Mouse (Mus musculus) small intestine, adult 2 months (tissue): Measurements from ENCODE around the gene Plxnb1. TPM values are rescaled to one million over a fixed set of nuclear protein-coding genes. Genes with fewer than 3 reads are reported as not detected.

Source experiments
- H3K27ac ChIP-seq: fragments of 200-500 bp; 2 replicates; pipeline ENCODE4 v1.5.1; 2012; ENCODE audit warnings: low read depth, low read length, control low read depth, inconsistent platforms; ENCODE audit not compliant: insufficient read depth
- H3K27me3 ChIP-seq: fragments of 200-500 bp; 2 replicates; pipeline ENCODE4 v1.6.1; 2012; ENCODE audit warnings: mild to moderate bottlenecking, moderate library complexity, low read length, inconsistent platforms; ENCODE audit not compliant: control insufficient read depth, insufficient read depth
- H3K36me3 ChIP-seq: fragments of 200-500 bp; 2 replicates; pipeline ENCODE4 v1.6.1; 2012; ENCODE audit warnings: mild to moderate bottlenecking, low read length, control low read depth, inconsistent platforms; ENCODE audit not compliant: control insufficient read depth, insufficient read depth
- H3K4me1 ChIP-seq: fragments of 200-500 bp; 2 replicates; pipeline ENCODE4 v1.6.1; 2012; ENCODE audit warnings: low read length, inconsistent platforms, mixed read lengths; ENCODE audit not compliant: control insufficient read depth, insufficient read depth, insufficient read length
- H3K4me3 ChIP-seq: fragments of 200-500 bp; 2 replicates; pipeline ENCODE4 v1.5.1; 2012; ENCODE audit warnings: low read depth, mild to moderate bottlenecking, control low read depth, inconsistent platforms, low read length, moderate library complexity
- CTCF ChIP-seq: fragments of 200-500 bp; IDR thresholded peaks from 2 replicates; pipeline ENCODE4 v1.5.1; 2012; ENCODE audit warnings: low read depth, mild to moderate bottlenecking, control low read depth, inconsistent platforms, low read length, moderate library complexity, mixed read lengths; ENCODE audit not compliant: insufficient replicate concordance, insufficient read length; ENCODE audit errors: extremely low read depth
- POLR2A ChIP-seq: fragments of 200-500 bp; IDR thresholded peaks from 2 replicates; pipeline ENCODE4 v1.6.1; 2012; ENCODE audit warnings: low read depth, mild to moderate bottlenecking, control low read depth, inconsistent platforms, low read length, moderate library complexity
- WGBS: fragments of 180-500 bp; shearing (Covaris S2); methylation state at CpG from one replicate; pipeline ENCODE4 v1.1.7; 2018; 5-methylcytosine and 5-hydroxymethylcytosine counted together
- polyA plus RNA-seq: library from polyadenylated mRNA; depleted of rRNA; stranded (reverse); fragments of >200 nt; gene quantifications from 2 replicates; pipeline ENCODE4 v1.2.3, GENCODE M21; 2012

Gene Plxnb1
- polyA plus RNA-seq, 1 experiment: 2.6 TPM

DNA sequence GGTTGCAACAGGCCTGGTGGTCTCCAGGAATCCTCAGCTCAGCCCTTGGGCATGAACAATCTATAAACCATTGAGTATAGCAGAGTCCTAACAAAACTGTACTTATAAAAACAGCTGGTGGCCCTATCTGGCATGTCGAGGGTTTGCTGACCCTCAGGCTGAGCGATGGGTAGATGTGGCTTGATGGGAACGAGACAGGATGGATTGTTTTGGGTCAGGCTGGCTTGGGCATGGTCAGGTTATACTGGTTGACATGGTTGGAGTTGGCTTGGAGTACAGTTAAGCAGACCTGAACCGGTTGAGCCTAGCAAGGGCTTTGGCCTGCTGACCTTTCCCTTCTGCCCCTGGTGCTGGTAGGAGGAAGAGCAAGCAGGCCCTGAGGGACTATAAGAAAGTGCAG is 15.9 kb downstream of the Plxnb1 start:
- Histone ChIP-seq H3K27me3 (no peaks in the 10 kb centered on the region), H3K36me3 (peaks cover 2% of the 10 kb centered on the region; the same call in 1 of the 2 replicates), H3K4me3 (no peak overlapping the region), H3K27ac (no peak overlapping the region), H3K4me1 (no peaks in the 10 kb centered on the region)
- TF ChIP-seq POLR2A (no peak), CTCF (no peak)
- WGBS: 86% methylated on average over 4 of the region's 4 CpGs

DNA sequence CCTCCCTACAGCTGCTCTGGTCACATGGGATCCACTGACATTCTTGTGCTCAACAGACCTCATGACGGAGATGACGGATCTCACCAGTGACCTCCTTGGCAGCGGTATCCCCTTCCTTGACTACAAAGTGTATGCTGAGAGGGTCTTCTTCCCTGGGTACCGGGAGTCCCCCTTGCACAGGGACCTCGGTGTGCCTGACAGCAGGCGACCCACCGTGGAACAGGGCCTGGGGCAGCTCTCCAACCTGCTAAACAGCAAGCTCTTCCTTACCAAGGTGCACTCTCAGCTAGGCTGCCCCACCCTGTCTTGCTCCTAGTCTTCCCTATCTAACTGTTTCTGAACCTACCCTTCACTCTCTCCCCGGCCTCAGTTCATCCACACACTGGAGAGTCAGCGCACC is 16.4 kb downstream of the Plxnb1 start:
- Histone ChIP-seq H3K27ac (no peak overlapping the region), H3K4me1 (no peaks in the 10 kb centered on the region), H3K27me3 (no peaks in the 10 kb centered on the region), H3K4me3 (no peak overlapping the region), H3K36me3 (peaks cover 2% of the 10 kb centered on the region; the same call in 1 of the 2 replicates)
- TF ChIP-seq POLR2A: no peak
- TF ChIP-seq CTCF: no peak
- 91% methylated on average over 9 of the region's 9 CpGs for WGBS

DNA sequence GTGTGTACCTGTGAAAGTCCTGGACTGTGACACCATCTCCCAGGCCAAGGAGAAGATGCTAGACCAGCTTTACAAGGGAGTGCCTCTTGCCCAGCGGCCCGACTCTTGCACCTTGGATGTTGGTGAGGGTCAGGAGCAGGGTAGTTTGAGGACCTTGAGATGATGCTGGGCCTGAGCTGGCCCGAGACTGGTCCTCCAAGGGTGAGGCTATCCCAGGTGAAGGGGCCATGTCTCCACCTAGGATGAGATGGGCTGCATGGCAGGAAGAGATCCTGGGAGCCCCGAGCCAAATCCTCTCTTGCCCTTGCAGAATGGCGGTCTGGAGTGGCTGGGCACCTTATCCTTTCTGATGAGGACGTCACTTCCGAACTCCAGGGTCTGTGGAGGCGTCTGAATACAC is 18.1 kb downstream of the Plxnb1 start:
- WGBS: 92% methylated on average over 8 of the region's 8 CpGs
- no peak for TF ChIP-seq CTCF
- TF ChIP-seq POLR2A: no peak
- no peak overlapping the region for H3K27ac ChIP-seq
- H3K27me3 ChIP-seq: no peaks in the 10 kb centered on the region
- no peaks in the 10 kb centered on the region for H3K4me1 ChIP-seq
- H3K4me3 ChIP-seq: no peak overlapping the region
- H3K36me3 ChIP-seq: peaks cover 2% of the 10 kb centered on the region; the same call in 1 of the 2 replicates

DNA sequence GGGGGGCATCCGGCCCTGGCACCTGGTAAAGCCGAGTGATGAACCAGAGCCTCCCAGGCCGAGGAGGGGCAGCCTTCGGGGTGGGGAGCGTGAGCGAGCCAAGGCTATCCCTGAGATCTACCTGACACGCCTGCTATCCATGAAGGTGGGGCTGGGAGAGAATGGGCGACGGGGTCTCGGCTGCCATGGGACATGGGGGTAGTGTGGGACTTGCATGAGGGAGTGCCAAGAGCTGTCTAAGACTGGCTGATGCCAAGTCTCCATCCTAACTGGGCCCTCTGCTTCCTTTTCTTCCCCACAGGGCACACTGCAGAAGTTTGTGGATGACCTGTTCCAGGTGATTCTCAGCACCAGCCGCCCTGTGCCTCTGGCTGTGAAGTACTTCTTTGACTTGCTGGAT is 19.1 kb downstream of the Plxnb1 start:
- no peak for TF ChIP-seq POLR2A
- no peak for TF ChIP-seq CTCF
- Histone ChIP-seq H3K27me3 (no peaks in the 10 kb centered on the region), H3K4me3 (no peak overlapping the region), H3K36me3 (peaks cover 2% of the 10 kb centered on the region; the same call in 1 of the 2 replicates), H3K4me1 (no peaks in the 10 kb centered on the region), H3K27ac (no peak overlapping the region)
- WGBS: 91% methylated on average over 11 of the region's 11 CpGs

DNA sequence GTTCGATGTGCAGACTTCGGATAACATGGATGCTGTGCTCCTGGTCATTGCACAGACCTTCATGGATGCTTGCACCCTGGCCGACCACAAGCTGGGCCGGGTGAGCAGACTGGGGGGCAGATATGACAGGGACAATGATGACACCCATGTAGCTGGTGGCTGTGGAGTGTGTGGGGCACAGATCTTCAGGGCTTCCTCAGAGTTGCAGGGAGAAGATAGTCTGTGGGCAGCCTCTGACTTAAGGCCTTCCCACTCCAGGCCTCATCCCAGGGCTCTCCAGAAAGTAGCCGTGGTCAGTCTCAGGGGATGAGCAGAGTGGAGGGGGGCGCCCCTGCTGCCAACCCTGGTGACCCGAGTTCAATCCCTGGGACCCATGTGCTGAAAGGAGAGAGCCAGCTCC is 19.7 kb downstream of the Plxnb1 start:
- Histone ChIP-seq H3K27ac (no peak overlapping the region), H3K27me3 (no peaks in the 10 kb centered on the region), H3K4me1 (peaks cover 2% of the 10 kb centered on the region), H3K4me3 (no peak overlapping the region), H3K36me3 (peaks cover 2% of the 10 kb centered on the region; the same call in 1 of the 2 replicates)
- 86% methylated on average over 7 of the region's 7 CpGs for WGBS
- no peak for TF ChIP-seq CTCF
- TF ChIP-seq POLR2A: no peak

DNA sequence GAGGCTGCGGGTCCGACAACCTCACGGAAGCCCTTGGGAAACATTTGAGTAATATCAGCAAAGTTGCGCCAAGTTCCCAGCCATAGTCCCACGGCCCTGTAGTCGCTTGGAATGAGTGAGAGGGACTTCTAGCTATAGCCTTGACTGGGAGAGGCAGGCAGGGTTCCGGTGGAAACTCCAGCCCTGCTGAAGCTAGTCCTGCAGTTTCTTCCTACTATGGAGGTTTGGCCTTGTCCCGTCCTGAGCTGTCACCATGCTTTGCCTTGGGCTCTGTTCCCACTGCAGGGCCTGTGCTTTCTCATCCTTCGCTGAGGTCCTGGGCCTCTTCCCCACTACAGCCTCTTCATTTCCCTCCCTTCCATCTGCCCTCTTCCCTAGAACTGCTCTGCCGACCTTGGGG is 21.0 kb downstream of the Plxnb1 start:
- Histone ChIP-seq H3K27me3 (no peaks in the 10 kb centered on the region), H3K4me3 (no peak overlapping the region), H3K27ac (no peak overlapping the region), H3K4me1 (peaks cover 3% of the 10 kb centered on the region), H3K36me3 (peaks cover 2% of the 10 kb centered on the region; the same call in 1 of the 2 replicates)
- 92% methylated on average over 10 of the region's 10 CpGs for WGBS
- TF ChIP-seq CTCF: no peak
- TF ChIP-seq POLR2A: no peak

DNA sequence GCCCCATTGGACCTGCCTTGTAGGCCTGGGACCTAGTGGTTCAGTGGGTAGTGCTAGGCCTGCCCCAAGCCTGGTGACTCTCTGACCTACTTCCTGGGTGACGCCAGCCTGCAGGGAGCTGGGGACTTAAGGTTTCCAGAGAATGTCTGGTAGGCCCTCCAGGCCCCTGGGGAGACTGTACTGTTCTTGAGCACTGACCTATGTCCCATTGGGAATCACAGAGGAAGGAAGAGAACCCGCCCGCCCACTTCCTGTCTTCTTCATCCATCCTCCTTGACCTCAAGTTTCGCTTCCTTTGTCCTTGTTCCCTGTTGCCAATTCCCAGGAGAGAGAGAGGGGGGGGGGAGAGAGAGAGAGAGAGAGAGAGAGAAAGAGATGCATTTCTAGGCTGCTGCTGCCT is 22.9 kb downstream of the Plxnb1 start:
- 78% methylated on average over 4 of the region's 4 CpGs for WGBS
- Histone ChIP-seq H3K4me1 (peaks cover 3% of the 10 kb centered on the region), H3K27ac (no peak overlapping the region), H3K4me3 (no peak overlapping the region), H3K36me3 (peaks cover 2% of the 10 kb centered on the region; the same call in 1 of the 2 replicates), H3K27me3 (no peaks in the 10 kb centered on the region)
- TF ChIP-seq CTCF (no peak), POLR2A (no peak)

DNA sequence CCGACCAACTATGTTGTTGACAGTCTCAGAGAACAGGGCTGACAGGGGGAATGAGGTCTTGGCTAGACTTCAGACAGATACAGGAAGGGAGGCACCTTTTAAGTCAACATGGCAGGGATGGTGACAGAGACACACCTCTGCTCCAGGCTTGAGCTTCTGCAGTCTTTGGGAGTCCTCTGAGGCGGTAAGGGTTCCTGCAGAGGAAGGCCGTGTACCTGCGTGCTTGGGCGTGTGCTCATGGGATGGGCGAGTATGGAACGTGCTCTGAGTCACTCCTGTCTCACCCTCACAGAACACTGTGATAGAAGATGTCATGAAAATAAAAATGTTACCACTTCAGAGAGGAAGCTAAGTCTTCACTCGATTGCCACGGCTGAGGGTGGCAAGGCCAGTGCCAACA is 24.4 kb downstream of the Plxnb1 start:
- peaks cover 2% of the 10 kb centered on the region; the same call in 1 of the 2 replicates for H3K36me3 ChIP-seq
- WGBS: 61% methylated on average over 9 of the region's 9 CpGs
- no peak overlapping the region for H3K27ac ChIP-seq
- no peak overlapping the region for H3K4me3 ChIP-seq
- TF ChIP-seq CTCF (no peak), POLR2A (no peak)
- peaks cover 3% of the 10 kb centered on the region for H3K4me1 ChIP-seq
- H3K27me3 ChIP-seq: no peaks in the 10 kb centered on the region
